Mouse (Mus musculus) heart, embryonic 14.5 days (tissue): Measurements from ENCODE around the gene Zfp991. TPM values are rescaled to one million over a fixed set of nuclear protein-coding genes. Genes with fewer than 3 reads are reported as not detected.
"Not testable (repeated sequence)": the region's sequence is repeated elsewhere in the genome, so short reads cannot be mapped to it uniquely, and the experiment has no call there.

Experiments
- ATAC-seq: fragments of 200-750 bp; cut with Nextera tagmentation; 2 replicates; pipeline ENCODE4 v1.8.0; 2017; ENCODE audit warnings: low read depth, moderate TSS enrichment; ENCODE audit not compliant: insufficient number of reproducible peaks, insufficient read depth, low FRiP score
- H3K27ac ChIP-seq, 2 experiments: fragments of 200-500 bp in 1 of 2; fragments of 300-500 bp in 1 of 2; sonication (generic) in 1 of 2; replicated peaks in 1 of 2; 2 replicates each; pipeline ENCODE4 v1.5.1; 2012 to 2014; ENCODE audit warnings: low read depth in 2 of 2, low read length in 2 of 2, control low read depth in 1 of 2, mild to moderate bottlenecking in 1 of 2, mixed read lengths in 1 of 2; ENCODE audit not compliant: control insufficient read depth in 1 of 2, insufficient read depth in 1 of 2
- H3K27me3 ChIP-seq: fragments of 300-500 bp; sonication (generic); 2 replicates; pipeline ENCODE4 v1.6.1; 2014; ENCODE audit warnings: mild to moderate bottlenecking, low read length, control low read depth; ENCODE audit not compliant: control insufficient read depth, insufficient read depth
- H3K36me3 ChIP-seq: fragments of 300-500 bp; sonication (generic); 2 replicates; pipeline ENCODE4 v1.6.1; 2014; ENCODE audit warnings: mild to moderate bottlenecking, control low read depth, low read length, mixed read lengths; ENCODE audit not compliant: control insufficient read depth, insufficient read depth
- H3K4me1 ChIP-seq, 2 experiments: fragments of 200-500 bp in 1 of 2; fragments of 300-500 bp in 1 of 2; sonication (generic) in 1 of 2; 2 replicates each; pipeline ENCODE4 v1.6.1; 2012 to 2014; ENCODE audit warnings: low read length in 2 of 2, control low read depth in 1 of 2, mixed read lengths in 1 of 2; ENCODE audit not compliant: control insufficient read depth in 2 of 2, insufficient read depth in 2 of 2
- H3K4me2 ChIP-seq: fragments of 300-500 bp; sonication (generic); 2 replicates; pipeline ENCODE4 v1.6.1; 2014; ENCODE audit warnings: mild to moderate bottlenecking, low read length
- H3K4me3 ChIP-seq, 2 experiments: fragments of 200-500 bp in 1 of 2; fragments of 300-500 bp in 1 of 2; sonication (generic) in 1 of 2; 2 replicates each; pipeline ENCODE4 v1.5.1; 2012 to 2014; ENCODE audit warnings: low read length in 2 of 2, mild to moderate bottlenecking in 2 of 2, control low read depth in 1 of 2, low read depth in 1 of 2, moderate library complexity in 1 of 2; ENCODE audit not compliant: control insufficient read depth in 1 of 2, insufficient read depth in 1 of 2
- H3K9ac ChIP-seq: fragments of 300-500 bp; sonication (generic); 2 replicates; pipeline ENCODE4 v1.6.1; 2014; ENCODE audit warnings: mild to moderate bottlenecking, low read length
- H3K9me3 ChIP-seq: fragments of 300-500 bp; sonication (generic); 2 replicates; pipeline ENCODE4 v1.6.1; 2016; ENCODE audit warnings: low read length, control low read depth; ENCODE audit not compliant: control insufficient read depth
- WGBS: fragments of 180-500 bp; shearing (Covaris S2); extraction: QIAGEN DNeasy Blood & Tissue Kit; methylation state at CpG from one replicate; pipeline ENCODE4 v1.1.7; 2014; 5-methylcytosine and 5-hydroxymethylcytosine counted together
- polyA plus RNA-seq: library from polyadenylated mRNA; unstranded; fragments of >200 nt; fragmentation: Nextera tagmentation; extraction: Ambion mirVana; gene quantifications from 2 replicates; pipeline ENCODE4 v1.2.1, GENCODE M21; 2014

The Zfp991 gene
- polyA plus RNA-seq, result 5.3 and 8.5 TPM in 2 replicates

- not testable (repeated sequence) for H3K27me3 ChIP-seq, H3K4me1 ChIP-seq, H3K9ac ChIP-seq, H3K9me3 ChIP-seq, H3K27ac ChIP-seq, ATAC-seq, H3K36me3 ChIP-seq
- H3K4me3 ChIP-seq, result peak within 1 kb of the TSS; percentile 27 to 37; a peak in 3 of 4 replicates
- 24% methylated on average over 2 of the region's 15 CpGs for WGBS
- H3K4me2 ChIP-seq, result peak within 1 kb of the TSS; percentile 27; the same call in 1 of the 2 replicates
These were observed at the start of gene Zfp991 for GRCm38 (mm10) chr4:147131837-147132459. TSS of gene Zfp991 (plus strand) at chr4:147132038.

GRCm38 (mm10) chr4:147095641-147096040, 36.2 kb upstream of the Zfp991 start:
- 56% methylated on average over 2 of the region's 2 CpGs for WGBS
- not testable (repeated sequence) for H3K4me1 ChIP-seq, H3K9ac ChIP-seq, ATAC-seq, H3K9me3 ChIP-seq, H3K27ac ChIP-seq, H3K27me3 ChIP-seq, H3K4me3 ChIP-seq, H3K36me3 ChIP-seq, H3K4me2 ChIP-seq

DNA sequence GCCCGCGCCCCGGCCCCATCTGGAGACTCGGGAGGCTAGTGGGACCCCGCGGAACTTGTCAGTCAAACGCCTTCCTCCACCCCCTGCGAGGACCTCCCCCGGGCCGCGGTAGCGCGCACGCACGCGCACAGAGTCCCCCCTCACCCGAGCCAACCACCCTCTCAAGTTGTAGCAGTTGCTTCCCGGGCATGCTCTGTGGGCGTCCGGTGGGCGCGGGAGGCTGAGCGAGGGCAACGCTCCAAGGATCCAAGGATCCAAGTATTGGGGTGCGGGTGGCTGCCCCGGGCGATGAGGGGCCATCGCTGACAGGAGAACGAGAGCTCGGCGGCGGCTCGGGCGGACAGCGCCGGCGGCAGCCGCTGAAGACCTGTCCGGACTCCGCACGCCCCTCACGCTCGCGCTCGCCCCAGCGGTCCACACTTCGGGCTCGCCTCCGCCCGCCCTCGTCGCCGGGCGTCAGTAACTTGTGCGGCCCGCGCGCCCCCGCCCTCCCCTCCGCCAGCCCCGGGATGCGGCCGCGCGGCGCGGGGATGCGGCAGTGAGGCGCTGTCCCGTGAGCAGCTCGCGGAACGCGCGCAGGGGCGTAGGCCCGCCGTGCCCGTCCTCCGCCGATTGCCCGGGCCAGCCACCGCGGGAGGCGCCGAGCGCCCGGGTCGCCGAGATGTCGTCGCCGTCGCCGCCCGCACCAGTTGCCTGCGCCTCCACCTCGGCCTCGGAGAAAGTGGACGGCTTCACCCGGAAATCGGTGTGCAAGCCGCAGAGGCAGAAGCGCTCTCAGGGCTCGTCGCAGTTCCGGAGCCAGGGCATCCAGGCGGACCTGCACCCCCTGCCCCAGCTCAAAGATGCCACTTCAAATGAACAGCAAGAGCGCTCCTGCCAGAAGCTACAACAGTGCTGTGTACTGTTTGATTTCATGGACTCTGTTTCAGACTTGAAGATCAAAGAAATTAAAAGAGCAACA, 29.9 kb upstream of the Zfp991 start:
- Histone ChIP-seq H3K4me2 (peak overlapping the region; percentile 75), H3K9ac (peak overlapping the region; percentile 50), H3K4me3 (peak overlapping the region; percentile 44 to 53)
- WGBS, result 2% methylated on average over 93 of the region's 109 CpGs
- ATAC-seq, H3K27me3 ChIP-seq, H3K27ac ChIP-seq, H3K36me3 ChIP-seq, H3K4me1 ChIP-seq, H3K9me3 ChIP-seq: not testable (repeated sequence)

- 45% methylated on average over 4 of the region's 4 CpGs for WGBS
These were observed 28.0 kb upstream of the Zfp991 start for GRCm38 (mm10) chr4:147103814-147104213.

DNA sequence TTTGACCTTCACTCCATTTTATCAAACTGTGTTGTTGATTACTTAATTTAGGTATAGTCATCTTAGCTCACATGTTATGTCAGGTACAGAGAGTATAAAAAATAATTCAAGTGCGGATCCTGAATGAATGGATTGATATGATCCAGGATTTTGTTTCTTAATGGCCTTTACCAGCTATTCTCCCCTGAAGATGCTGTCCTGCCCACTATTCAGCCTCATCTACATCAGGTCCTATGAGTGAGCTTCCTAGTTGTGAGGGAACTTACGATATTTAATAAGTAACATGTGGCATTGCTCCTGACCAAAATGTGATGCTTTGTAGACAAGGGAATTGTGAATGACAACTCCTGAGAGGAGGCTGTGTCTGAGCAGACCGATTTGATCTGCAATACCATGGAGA, 14.0 kb upstream of the Zfp991 start:
- H3K4me2 ChIP-seq, H3K9me3 ChIP-seq, ATAC-seq, H3K4me3 ChIP-seq, H3K27ac ChIP-seq, H3K9ac ChIP-seq, H3K36me3 ChIP-seq, H3K4me1 ChIP-seq, H3K27me3 ChIP-seq: not testable (repeated sequence)
- 72% methylated on average over 2 of the region's 3 CpGs for WGBS

More at GRCm38 (mm10) chr4:147103814-147104213, 28.0 kb upstream of the Zfp991 start:
- not testable (repeated sequence) for H3K4me2 ChIP-seq, H3K36me3 ChIP-seq, H3K4me1 ChIP-seq, H3K9me3 ChIP-seq, H3K9ac ChIP-seq, H3K27me3 ChIP-seq, H3K4me3 ChIP-seq, H3K27ac ChIP-seq, ATAC-seq

DNA sequence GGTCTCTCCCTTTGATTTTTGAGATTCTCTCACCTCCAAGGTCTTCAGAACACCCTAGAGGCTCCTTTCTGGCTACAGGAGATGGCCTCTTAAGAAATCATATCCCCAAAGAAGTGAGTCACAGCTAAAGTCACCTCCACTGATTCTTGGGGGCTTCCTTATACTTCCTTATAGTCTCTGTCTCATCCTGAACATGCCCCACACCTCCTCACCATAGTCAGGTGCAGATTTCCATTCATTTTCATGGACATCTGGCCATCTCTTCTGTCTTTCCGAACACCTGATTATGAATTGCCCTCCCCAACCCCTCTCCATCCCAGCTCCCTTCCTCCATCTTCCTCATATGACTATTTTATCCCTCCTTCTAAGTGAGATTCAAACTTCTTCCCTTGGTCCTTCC, 9.6 kb upstream of the Zfp991 start:
- not testable (repeated sequence) for H3K4me3 ChIP-seq, H3K27ac ChIP-seq, H3K9ac ChIP-seq, ATAC-seq, H3K27me3 ChIP-seq, H3K4me2 ChIP-seq, H3K4me1 ChIP-seq, H3K36me3 ChIP-seq
- peaks cover 19% of the 10 kb centered on the region for H3K9me3 ChIP-seq
- WGBS, result 64% methylated on average over 1 of the region's 1 CpGs

DNA sequence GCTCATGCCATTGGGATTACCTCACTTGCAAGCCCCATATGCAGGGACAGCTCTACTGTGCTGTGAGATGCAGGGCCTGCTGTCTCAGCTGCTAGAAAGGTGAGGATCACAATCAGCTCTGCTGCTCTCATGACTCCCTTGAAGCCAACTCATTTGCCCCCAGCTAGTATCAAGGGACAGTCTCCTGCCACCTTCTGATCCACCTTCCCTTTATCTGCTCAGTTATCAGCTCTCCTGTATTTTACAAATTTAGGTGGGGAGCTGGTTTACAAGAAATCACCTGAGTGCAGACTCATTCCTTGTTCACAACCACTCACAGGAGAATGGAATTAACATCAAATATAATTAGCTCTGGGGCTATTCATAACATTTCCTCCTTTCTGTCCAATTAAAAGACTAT, 8.0 kb upstream of the Zfp991 start:
- H3K4me3 ChIP-seq, H3K27ac ChIP-seq, ATAC-seq, H3K9ac ChIP-seq, H3K36me3 ChIP-seq, H3K4me2 ChIP-seq, H3K4me1 ChIP-seq, H3K27me3 ChIP-seq: not testable (repeated sequence)
- peaks cover 20% of the 10 kb centered on the region for H3K9me3 ChIP-seq
